In genomic region chr3:108518276-108518675, GRCm38 (mm10) we compare ENCODE assay signal across 24 mouse cellular contexts. TPM values are rescaled to one million over a fixed set of nuclear protein-coding genes. Genes with fewer than 3 reads are reported as not detected.
DNase-seq lines count a peak whose midpoint lies in the region; ATAC-seq and TF ChIP-seq lines count a peak whose summit lies in the region.
"Had no signal": no experiment of that assay in that cellular context is flagged by ENCODE, and none has a peak within 500 bp of the region (broad histone marks: within the 10 kb centered on the region; RNA-seq: fewer than 3 reads in every experiment).

No protein-coding gene starts in this region.

- no peak overlapping the region for H3K9ac ChIP-seq in limb, embryonic 14.5 days (ENCODE audit: low read depth, low read length, severe bottlenecking)
- H3K9ac ChIP-seq: embryonic facial prominence, embryonic 12.5 days; forebrain, embryonic 13.5 days; forebrain, embryonic 15.5 days had no signal

- H3K4me1 ChIP-seq in limb, embryonic 14.5 days (ENCODE audit: control insufficient read depth, insufficient read depth, low read length), result no peaks in the 10 kb centered on the region
- H3K4me1 ChIP-seq in limb, embryonic 10.5 days, result no peaks in the 10 kb centered on the region
- H3K4me1 ChIP-seq: embryonic facial prominence, embryonic 10.5 days; embryonic facial prominence, embryonic 12.5 days; forebrain, embryonic 13.5 days; forebrain, embryonic 15.5 days had no signal

- TF ChIP-seq POLR2A in limb, embryonic 14.5 days (IDR thresholded peaks at IDR 0.05; ENCODE audit: borderline replicate concordance, extremely low read depth, insufficient read depth, insufficient read length), result no peak

- no peak overlapping the region for H3K27ac ChIP-seq in limb, embryonic 14.5 days (replicated peaks; ENCODE audit: low read depth, low read length)
- no peak overlapping the region for H3K27ac ChIP-seq in limb, embryonic 10.5 days
- H3K27ac ChIP-seq: embryonic facial prominence, embryonic 10.5 days; embryonic facial prominence, embryonic 12.5 days; forebrain, embryonic 13.5 days; forebrain, embryonic 15.5 days had no signal

- DNase-seq in limb, embryonic 14.5 days (ENCODE audit: low spot score), result no peak
- no peak for DNase-seq in limb, embryonic 10.5 days (ENCODE audit: low spot score)
- DNase-seq in lung, postnatal 14 days, result peak; percentile 8
- no peak for DNase-seq in lung, postnatal 10 days
- DNase-seq in testis, postnatal 10 days (ENCODE audit: low spot score), result peak; percentile 13
- no peak for DNase-seq in testis, postnatal 14 days (ENCODE audit: low spot score)
- no peak for DNase-seq in thymus, postnatal 10 days (ENCODE audit: low spot score in 2 of 2)
- DNase-seq: adrenal gland, adult 8-10 months; adrenal gland, postnatal 14 days; adrenal gland, postnatal 36 days; B cell, adult 2 months; cerebellum, adult 11-12 months; cerebellum, adult 2 months; cerebellum, adult 9-10 months; cerebellum, postnatal 10 days; cerebellum, postnatal 25 days had no signal

- H3K4me3 ChIP-seq in limb, embryonic 14.5 days (replicated peaks; ENCODE audit: low read length), result no peak overlapping the region
- H3K4me3 ChIP-seq in limb, embryonic 10.5 days, result no peak overlapping the region
- H3K4me3 ChIP-seq: embryonic facial prominence, embryonic 10.5 days; embryonic facial prominence, embryonic 12.5 days; forebrain, embryonic 13.5 days; forebrain, embryonic 15.5 days had no signal

- no peaks in the 10 kb centered on the region for H3K27me3 ChIP-seq in limb, embryonic 14.5 days (ENCODE audit: control insufficient read depth, insufficient read depth, low read length)
- no peaks in the 10 kb centered on the region for H3K27me3 ChIP-seq in limb, embryonic 10.5 days (ENCODE audit: low read depth, poor library complexity, severe bottlenecking)
- H3K27me3 ChIP-seq: embryonic facial prominence, embryonic 12.5 days; forebrain, embryonic 13.5 days; forebrain, embryonic 15.5 days; Patski had no signal

- peak; percentile 34; the same call in 1 of the 2 replicates for ATAC-seq in limb, embryonic 14.5 days (ENCODE audit: low FRiP score, low read depth)
- ATAC-seq: activated CD4-positive, CD25-positive, alpha-beta regulatory T cell, adult 4 months; CD4-positive, CD25-positive, alpha-beta regulatory T cell, adult 4 months; forebrain, embryonic 13.5 days; forebrain, embryonic 15.5 days; Patski had no signal

- H3K9me3 ChIP-seq in limb, embryonic 14.5 days (ENCODE audit: control insufficient read depth, low read length), result no peaks in the 10 kb centered on the region
- no peaks in the 10 kb centered on the region for H3K9me3 ChIP-seq in limb, embryonic 10.5 days (replicated peaks)
- H3K9me3 ChIP-seq: embryonic facial prominence, embryonic 10.5 days; embryonic facial prominence, embryonic 12.5 days; forebrain, embryonic 13.5 days; forebrain, embryonic 15.5 days; G1E had no signal

- 44% methylated on average over 4 of the region's 4 CpGs for WGBS in limb, embryonic 14.5 days
- WGBS in limb, embryonic 10.5 days, result 75% methylated on average over 4 of the region's 4 CpGs

- H3K36me3 ChIP-seq in limb, embryonic 14.5 days (ENCODE audit: control insufficient read depth, insufficient read depth, low read length), result no peaks in the 10 kb centered on the region
- H3K36me3 ChIP-seq in limb, embryonic 10.5 days, result no peaks in the 10 kb centered on the region
- H3K36me3 ChIP-seq: embryonic facial prominence, embryonic 10.5 days; embryonic facial prominence, embryonic 12.5 days; forebrain, embryonic 15.5 days; G1E had no signal

- H3K4me2 ChIP-seq in limb, embryonic 14.5 days (replicated peaks; ENCODE audit: low read depth, low read length, severe bottlenecking), result no peak overlapping the region
- H3K4me2 ChIP-seq: embryonic facial prominence, embryonic 12.5 days; forebrain, embryonic 13.5 days; forebrain, embryonic 15.5 days had no signal

RNA-seq across cellular contexts. Expression of gene 1700013F07Rik, which starts 15.7 kb away (rescaled TPM):
- 0.13 and 0.27 TPM in 2 replicates for polyA plus RNA-seq in limb, embryonic 14.5 days (2012; rRNA removed)
- polyA plus RNA-seq in limb, embryonic 14.5 days (2014; fragmentation: Nextera tagmentation; extraction: Ambion mirVana), result 0.30 TPM in 1 of 2 replicates, not detected in the other
- polyA plus RNA-seq in limb, embryonic 10.5 days (2016; fragmentation: Nextera tagmentation; extraction: Ambion mirVana), result 0.20 TPM in 1 of 2 replicates, not detected in the other
- polyA plus RNA-seq: activated CD4-positive, CD25-positive, alpha-beta regulatory T cell, adult 4 months; embryonic facial prominence, embryonic 10.5 days; G1E had no signal

RNA-seq across cellular contexts. Expression of gene 5330417C22Rik, which starts 18.1 kb away (rescaled TPM):
- polyA plus RNA-seq in limb, embryonic 14.5 days (2012; rRNA removed), result 0.39 and 0.42 TPM in 2 replicates
- 0.82 and 0.83 TPM in 2 replicates for polyA plus RNA-seq in limb, embryonic 14.5 days (2014; fragmentation: Nextera tagmentation; extraction: Ambion mirVana)
- 0.28 and 0.40 TPM in 2 replicates for polyA plus RNA-seq in limb, embryonic 10.5 days (2016; fragmentation: Nextera tagmentation; extraction: Ambion mirVana)
- polyA plus RNA-seq: G1E had no signal

RNA-seq across cellular contexts. Expression of gene Tmem167b, which starts 44.0 kb away (rescaled TPM):
- polyA plus RNA-seq in limb, embryonic 14.5 days (2012; rRNA removed), result 10.8 and 14.8 TPM in 2 replicates
- 43.9 and 48.2 TPM in 2 replicates for polyA plus RNA-seq in limb, embryonic 14.5 days (2014; fragmentation: Nextera tagmentation; extraction: Ambion mirVana)
- polyA plus RNA-seq in limb, embryonic 10.5 days (2016; fragmentation: Nextera tagmentation; extraction: Ambion mirVana), result 25.2 and 34.9 TPM in 2 replicates

RNA-seq across cellular contexts. Expression of gene Taf13, which starts 53.2 kb away (rescaled TPM):
- 16.3 and 25.7 TPM in 2 replicates for polyA plus RNA-seq in limb, embryonic 14.5 days (2012; rRNA removed)
- polyA plus RNA-seq in limb, embryonic 14.5 days (2014; fragmentation: Nextera tagmentation; extraction: Ambion mirVana), result 33.1 and 40.4 TPM in 2 replicates
- polyA plus RNA-seq in limb, embryonic 10.5 days (2016; fragmentation: Nextera tagmentation; extraction: Ambion mirVana), result 47.3 and 53.2 TPM in 2 replicates

Comparison
In these comparisons a context has a peak if more than half of its experiments do, and no peak if none do; other contexts are left out.
1. DNase-seq: peak in lung, postnatal 14 days (single experiment) and testis, postnatal 10 days (single experiment); none in limb, embryonic 14.5 days (single experiment), limb, embryonic 10.5 days (single experiment), lung, postnatal 10 days (single experiment), testis, postnatal 14 days (single experiment) and thymus, postnatal 10 days (0 of 2).